ENCODE assay signal across 8 mouse cellular contexts in genomic region chr17:36824005-36824404, GRCm38 (mm10). TPM values are rescaled to one million over a fixed set of nuclear protein-coding genes. Genes with fewer than 3 reads are reported as not detected.
A peak's percentile ranks its signal among the peaks of the same experiment; 100 is the strongest.
DNase-seq lines count a peak whose midpoint lies in the region; ATAC-seq and TF ChIP-seq lines count a peak whose summit lies in the region.

No protein-coding gene starts in this region.

- no peak overlapping the region for H3K4me3 ChIP-seq in ES-Bruce4 (ENCODE audit: low read depth, low read length)
- no peak overlapping the region for H3K4me3 ChIP-seq in heart, postnatal 0 days (ENCODE audit: low read depth, low read length)
- H3K4me3 ChIP-seq in midbrain, embryonic 13.5 days (replicated peaks), result no peak overlapping the region

- intact Hi-C loops in heart, postnatal 25 days (cut with DNase I), result loop anchor here (5.0 kb wide), 1 partner anchor 223 kb away; the partner anchor contains the start of gene Gabbr1

- DNase-seq in heart, adult 11 months, result peak; percentile 88
- no peak for DNase-seq in heart, postnatal 25 days (ENCODE audit: low spot score)
- DNase-seq in heart, postnatal 0 days (ENCODE audit: low spot score), result peak; percentile 32
- peak; percentile 22 to 59 for DNase-seq in layer of hippocampus, postnatal 25 days (ENCODE audit: extremely low spot score in 1 of 2, low spot score in 1 of 2)
- DNase-seq in testis, postnatal 10 days (ENCODE audit: low spot score), result peak; percentile 75

- no peak overlapping the region for H3K4me2 ChIP-seq in heart, postnatal 0 days (ENCODE audit: low read depth, low read length)
- H3K4me2 ChIP-seq in midbrain, embryonic 13.5 days (replicated peaks), result no peak overlapping the region

- H3K9me3 ChIP-seq in ES-Bruce4 (replicated peaks; ENCODE audit: control insufficient read depth, insufficient read depth, low read length, poor library complexity, severe bottlenecking), result no peaks in the 10 kb centered on the region
- H3K9me3 ChIP-seq in heart, postnatal 0 days (replicated peaks; ENCODE audit: control insufficient read depth, low read length), result no peaks in the 10 kb centered on the region
- H3K9me3 ChIP-seq in midbrain, embryonic 13.5 days, result no peaks in the 10 kb centered on the region

- no peak overlapping the region for H3K9ac ChIP-seq in ES-Bruce4 (ENCODE audit: low read depth, poor library complexity, severe bottlenecking)
- H3K9ac ChIP-seq in heart, postnatal 0 days (replicated peaks; ENCODE audit: low read depth, low read length), result no peak overlapping the region
- H3K9ac ChIP-seq in midbrain, embryonic 13.5 days (replicated peaks), result no peak overlapping the region

- peak; percentile 80 for ATAC-seq in common myeloid progenitor, adult 5-6 weeks (replicated peaks; ENCODE audit: low read depth, poor library complexity, severe bottlenecking)
- ATAC-seq in heart, postnatal 0 days (ENCODE audit: insufficient read depth, low read depth), result peak; percentile 27; the same call in 1 of the 2 replicates
- ATAC-seq in midbrain, embryonic 13.5 days, result peak; percentile 35

- no peaks in the 10 kb centered on the region for H3K4me1 ChIP-seq in ES-Bruce4 (ENCODE audit: control insufficient read depth, insufficient read depth, low read length)
- no peaks in the 10 kb centered on the region for H3K4me1 ChIP-seq in heart, postnatal 0 days (ENCODE audit: control insufficient read depth, insufficient read depth)
- no peaks in the 10 kb centered on the region for H3K4me1 ChIP-seq in midbrain, embryonic 13.5 days (replicated peaks)

- H3K27ac ChIP-seq in ES-Bruce4 (ENCODE audit: insufficient read depth, low read length), result no peak overlapping the region
- no peak overlapping the region for H3K27ac ChIP-seq in heart, postnatal 0 days (ENCODE audit: low read depth)
- no peak overlapping the region for H3K27ac ChIP-seq in midbrain, embryonic 13.5 days

- no peaks in the 10 kb centered on the region for H3K27me3 ChIP-seq in ES-Bruce4 (ENCODE audit: control insufficient read depth, insufficient read depth, low read length, poor library complexity, severe bottlenecking)
- H3K27me3 ChIP-seq in heart, postnatal 0 days (ENCODE audit: control insufficient read depth, insufficient read depth, low read length), result no peaks in the 10 kb centered on the region
- no peaks in the 10 kb centered on the region for H3K27me3 ChIP-seq in midbrain, embryonic 13.5 days

- H3K36me3 ChIP-seq in ES-Bruce4 (ENCODE audit: control insufficient read depth, insufficient read depth, low read length, poor library complexity, severe bottlenecking), result no peaks in the 10 kb centered on the region
- H3K36me3 ChIP-seq in heart, postnatal 0 days (replicated peaks; ENCODE audit: control insufficient read depth, insufficient read depth, low read length), result no peaks in the 10 kb centered on the region
- no peaks in the 10 kb centered on the region for H3K36me3 ChIP-seq in midbrain, embryonic 13.5 days

- TF ChIP-seq POLR2A in ES-Bruce4 (IDR thresholded peaks at IDR 0.05; ENCODE audit: insufficient read depth, low read length), result no peak

- TF ChIP-seq EP300 in ES-Bruce4 (IDR thresholded peaks at IDR 0.05; ENCODE audit: insufficient read depth, low read depth, low read length), result no peak
- no peak for TF ChIP-seq EP300 in heart, postnatal 0 days (IDR thresholded peaks at IDR 0.05; ENCODE audit: low read depth)

- peak; percentile 63 for TF ChIP-seq CTCF in ES-Bruce4 (IDR thresholded peaks at IDR 0.05; ENCODE audit: low read depth, low read length)
- peak; percentile 65 for TF ChIP-seq CTCF in heart, postnatal 0 days (IDR thresholded peaks at IDR 0.05; ENCODE audit: low read depth)

RNA-seq across cellular contexts. Expression of gene H2-M10.6, which starts 12.0 kb away (rescaled TPM):
- not detected for total RNA-seq in heart, postnatal 25 days (2021)
- polyA plus RNA-seq in ES-Bruce4 (2011; ENCODE audit: insufficient read depth, insufficient read length, low read depth, missing spikeins), result not detected in 2 replicates
- total RNA-seq in common myeloid progenitor, adult 5-6 weeks (2017), result not detected in 2 replicates
- total RNA-seq in heart, postnatal 0 days (2014; rRNA removed; ENCODE audit: low replicate concordance), result not detected in 2 replicates
- not detected in 2 replicates for polyA plus RNA-seq in heart, postnatal 0 days (2015; fragmentation: Nextera tagmentation; extraction: Ambion mirVana)
- not detected for total RNA-seq in layer of hippocampus, postnatal 25 days (2021)
- not detected in 2 replicates for polyA plus RNA-seq in midbrain, embryonic 13.5 days (2015; fragmentation: Nextera tagmentation; extraction: Ambion mirVana)

RNA-seq across cellular contexts. Expression of gene Trim26, which starts 12.9 kb away (rescaled TPM):
- 10 to 100 TPM; 19.4 to 20.5 TPM for total RNA-seq in heart, postnatal 25 days (2021)
- polyA plus RNA-seq in ES-Bruce4 (2011; ENCODE audit: insufficient read depth, insufficient read length, low read depth, missing spikeins), result 46.2 and 53.2 TPM in 2 replicates
- total RNA-seq in common myeloid progenitor, adult 5-6 weeks (2017), result 10.8 and 18.0 TPM in 2 replicates
- total RNA-seq in heart, postnatal 0 days (2014; rRNA removed; ENCODE audit: low replicate concordance), result 11.4 and 13.8 TPM in 2 replicates
- 14.0 and 14.9 TPM in 2 replicates for polyA plus RNA-seq in heart, postnatal 0 days (2015; fragmentation: Nextera tagmentation; extraction: Ambion mirVana)
- 10 to 100 TPM; 21.0 to 21.5 TPM for total RNA-seq in layer of hippocampus, postnatal 25 days (2021)
- polyA plus RNA-seq in midbrain, embryonic 13.5 days (2015; fragmentation: Nextera tagmentation; extraction: Ambion mirVana), result 46.4 and 46.6 TPM in 2 replicates

RNA-seq across cellular contexts. Expression of gene Trim15, which starts 43.0 kb away (rescaled TPM):
- not detected for total RNA-seq in heart, postnatal 25 days (2021)
- polyA plus RNA-seq in ES-Bruce4 (2011; ENCODE audit: insufficient read depth, insufficient read length, low read depth, missing spikeins), result not detected in 2 replicates
- 0.18 TPM in 1 of 2 replicates, not detected in the other for total RNA-seq in common myeloid progenitor, adult 5-6 weeks (2017)
- not detected in 2 replicates for total RNA-seq in heart, postnatal 0 days (2014; rRNA removed; ENCODE audit: low replicate concordance)
- not detected in 2 replicates for polyA plus RNA-seq in heart, postnatal 0 days (2015; fragmentation: Nextera tagmentation; extraction: Ambion mirVana)
- not detected for total RNA-seq in layer of hippocampus, postnatal 25 days (2021)
- 0.22 and 0.58 TPM in 2 replicates for polyA plus RNA-seq in midbrain, embryonic 13.5 days (2015; fragmentation: Nextera tagmentation; extraction: Ambion mirVana)

RNA-seq across cellular contexts. Expression of gene Trim10, which starts 45.4 kb away (rescaled TPM):
- 1 to 10 TPM; 1.2 TPM for total RNA-seq in heart, postnatal 25 days (2021)
- not detected in 2 replicates for polyA plus RNA-seq in ES-Bruce4 (2011; ENCODE audit: insufficient read depth, insufficient read length, low read depth, missing spikeins)
- total RNA-seq in common myeloid progenitor, adult 5-6 weeks (2017), result 4.3 and 8.9 TPM in 2 replicates
- 0.15 TPM in 1 of 2 replicates, not detected in the other for total RNA-seq in heart, postnatal 0 days (2014; rRNA removed; ENCODE audit: low replicate concordance)
- 0.63 and 0.97 TPM in 2 replicates for polyA plus RNA-seq in heart, postnatal 0 days (2015; fragmentation: Nextera tagmentation; extraction: Ambion mirVana)
- total RNA-seq in layer of hippocampus, postnatal 25 days (2021), result under 1 TPM in 1 of 2 experiments, not detected in 1; 0.12 TPM
- polyA plus RNA-seq in midbrain, embryonic 13.5 days (2015; fragmentation: Nextera tagmentation; extraction: Ambion mirVana), result 1.2 and 2.0 TPM in 2 replicates

RNA-seq across cellular contexts. Expression of gene H2-M10.5, which starts 51.3 kb away (rescaled TPM):
- total RNA-seq in heart, postnatal 25 days (2021), result not detected
- not detected in 2 replicates for polyA plus RNA-seq in ES-Bruce4 (2011; ENCODE audit: insufficient read depth, insufficient read length, low read depth, missing spikeins)
- total RNA-seq in common myeloid progenitor, adult 5-6 weeks (2017), result not detected in 2 replicates
- total RNA-seq in heart, postnatal 0 days (2014; rRNA removed; ENCODE audit: low replicate concordance), result not detected in 2 replicates
- not detected in 2 replicates for polyA plus RNA-seq in heart, postnatal 0 days (2015; fragmentation: Nextera tagmentation; extraction: Ambion mirVana)
- not detected for total RNA-seq in layer of hippocampus, postnatal 25 days (2021)
- not detected in 2 replicates for polyA plus RNA-seq in midbrain, embryonic 13.5 days (2015; fragmentation: Nextera tagmentation; extraction: Ambion mirVana)

Comparison
In these comparisons a context has a peak if more than half of its experiments do, and no peak if none do; other contexts are left out.
1. ATAC-seq: peak in every context shown above with its lines; median percentile 80 in common myeloid progenitor, adult 5-6 weeks; 35 in midbrain, embryonic 13.5 days; 27 in heart, postnatal 0 days.